Mouse (Mus musculus): ENCODE measurements at regions not wholly inside any gene's neighbourhood (a gene's known extent, or its start where the extent isn't known, plus 50 kb on each side); places are given as distances from the start of the nearest gene placed in this dataset.

- Histone ChIP-seq H3K4me1 (ENCODE audit: control insufficient read depth, insufficient read depth, low read length) (peaks cover 4% of the 10 kb centered on the region), H3K27ac (ENCODE audit: control insufficient read depth, insufficient read depth, low read depth, low read length, poor library complexity) (no peak overlapping the region), H3K4me3 (replicated peaks; ENCODE audit: control insufficient read depth, low read depth, low read length) (no peak overlapping the region)
- TF ChIP-seq CTCF (IDR thresholded peaks at IDR 0.05; ENCODE audit: control insufficient read depth, insufficient read depth, low read length) (no peak), POLR2A (IDR thresholded peaks at IDR 0.05; ENCODE audit: borderline replicate concordance, control insufficient read depth, low read depth, low read length) (no peak)
- 72% methylated on average over 11 of the region's 11 CpGs for WGBS
Measured at GRCm38 (mm10) chr5:118355691-118356337, 110.8 kb downstream of the 2410131K14Rik start.

GRCm38 (mm10) chr5:118359646-118360373 is 114.8 kb downstream of the 2410131K14Rik start:
- peaks cover 11% of the 10 kb centered on the region for H3K4me1 ChIP-seq (ENCODE audit: control insufficient read depth, insufficient read depth, low read length)
- no peak overlapping the region for H3K4me3 ChIP-seq (replicated peaks; ENCODE audit: control insufficient read depth, low read depth, low read length)
- TF ChIP-seq POLR2A (IDR thresholded peaks at IDR 0.05; ENCODE audit: borderline replicate concordance, control insufficient read depth, low read depth, low read length) (no peak), CTCF (IDR thresholded peaks at IDR 0.05; ENCODE audit: control insufficient read depth, insufficient read depth, low read length) (no peak)
- 2% methylated on average over 13 of the region's 13 CpGs for WGBS
- peak overlapping the region; percentile 21 for H3K27ac ChIP-seq (ENCODE audit: control insufficient read depth, insufficient read depth, low read depth, low read length, poor library complexity)

- Histone ChIP-seq H3K4me3 (replicated peaks; ENCODE audit: control insufficient read depth, low read depth, low read length) (no peak overlapping the region), H3K4me1 (ENCODE audit: control insufficient read depth, insufficient read depth, low read length) (peaks cover 11% of the 10 kb centered on the region), H3K27ac (ENCODE audit: control insufficient read depth, insufficient read depth, low read depth, low read length, poor library complexity) (peak overlapping the region; percentile 21)
- 24% methylated on average over 16 of the region's 16 CpGs for WGBS
- TF ChIP-seq POLR2A (IDR thresholded peaks at IDR 0.05; ENCODE audit: borderline replicate concordance, control insufficient read depth, low read depth, low read length) = no peak
- no peak for TF ChIP-seq CTCF (IDR thresholded peaks at IDR 0.05; ENCODE audit: control insufficient read depth, insufficient read depth, low read length)
Measured at GRCm38 (mm10) chr5:118360374-118361064, 115.5 kb downstream of the 2410131K14Rik start.

GRCm38 (mm10) chr5:118361133-118361852 is 116.3 kb downstream of the 2410131K14Rik start:
- Histone ChIP-seq H3K4me3 (replicated peaks; ENCODE audit: control insufficient read depth, low read depth, low read length) (no peak overlapping the region), H3K27ac (ENCODE audit: control insufficient read depth, insufficient read depth, low read depth, low read length, poor library complexity) (peak overlapping the region; percentile 21), H3K4me1 (ENCODE audit: control insufficient read depth, insufficient read depth, low read length) (peaks cover 11% of the 10 kb centered on the region)
- TF ChIP-seq CTCF (IDR thresholded peaks at IDR 0.05; ENCODE audit: control insufficient read depth, insufficient read depth, low read length) = no peak
- no peak for TF ChIP-seq POLR2A (IDR thresholded peaks at IDR 0.05; ENCODE audit: borderline replicate concordance, control insufficient read depth, low read depth, low read length)
- WGBS = 38% methylated on average over 13 of the region's 13 CpGs

GRCm38 (mm10) chr5:118361853-118362406 is 116.9 kb downstream of the 2410131K14Rik start:
- peaks cover 11% of the 10 kb centered on the region for H3K4me1 ChIP-seq (ENCODE audit: control insufficient read depth, insufficient read depth, low read length)
- WGBS = 9% methylated on average over 8 of the region's 8 CpGs
- TF ChIP-seq CTCF (IDR thresholded peaks at IDR 0.05; ENCODE audit: control insufficient read depth, insufficient read depth, low read length) (no peak), POLR2A (IDR thresholded peaks at IDR 0.05; ENCODE audit: borderline replicate concordance, control insufficient read depth, low read depth, low read length) (no peak)
- peak overlapping the region; percentile 2; the same call in 1 of the 2 replicates for H3K27ac ChIP-seq (ENCODE audit: control insufficient read depth, insufficient read depth, low read depth, low read length, poor library complexity)
- H3K4me3 ChIP-seq (replicated peaks; ENCODE audit: control insufficient read depth, low read depth, low read length) = no peak overlapping the region

GRCm38 (mm10) chr5:118362738-118363137 is 117.7 kb downstream of the 2410131K14Rik start:
- H3K4me1 ChIP-seq (ENCODE audit: control insufficient read depth, insufficient read depth, low read length) = peaks cover 11% of the 10 kb centered on the region
- peak overlapping the region; percentile 52 for H3K27ac ChIP-seq (ENCODE audit: control insufficient read depth, insufficient read depth, low read depth, low read length, poor library complexity)
- H3K4me3 ChIP-seq (replicated peaks; ENCODE audit: control insufficient read depth, low read depth, low read length) = no peak overlapping the region
- TF ChIP-seq POLR2A (IDR thresholded peaks at IDR 0.05; ENCODE audit: borderline replicate concordance, control insufficient read depth, low read depth, low read length) (no peak), CTCF (IDR thresholded peaks at IDR 0.05; ENCODE audit: control insufficient read depth, insufficient read depth, low read length) (no peak)
- 15% methylated on average over 4 of the region's 4 CpGs for WGBS

- Histone ChIP-seq H3K27ac (ENCODE audit: control insufficient read depth, insufficient read depth, low read depth, low read length, poor library complexity) (peak overlapping the region; percentile 23; the same call in 1 of the 2 replicates), H3K4me1 (ENCODE audit: control insufficient read depth, insufficient read depth, low read length) (peaks cover 11% of the 10 kb centered on the region), H3K4me3 (replicated peaks; ENCODE audit: control insufficient read depth, low read depth, low read length) (no peak overlapping the region)
- TF ChIP-seq CTCF (IDR thresholded peaks at IDR 0.05; ENCODE audit: control insufficient read depth, insufficient read depth, low read length) (no peak), POLR2A (IDR thresholded peaks at IDR 0.05; ENCODE audit: borderline replicate concordance, control insufficient read depth, low read depth, low read length) (no peak)
- 71% methylated on average over 6 of the region's 6 CpGs for WGBS
Measured at GRCm38 (mm10) chr5:118363154-118363553, 118.1 kb downstream of the 2410131K14Rik start.

Measured in bone marrow, adult 2 months (tissue).